Mouse (Mus musculus) frontal cortex, adult 2 months (tissue): ENCODE measurements around the gene Arid1b. TPM values are rescaled to one million over a fixed set of nuclear protein-coding genes. Genes with fewer than 3 reads are reported as not detected.
A peak's percentile ranks its signal among the peaks of the same experiment; 100 is the strongest.

Source experiments
- DNase-seq, 2 experiments: peaks; one replicate each; pipeline ENCODE4 v3.0.0; 2022; ENCODE audit warnings: low spot score in 1 of 2; ENCODE audit errors: extremely low spot score in 1 of 2
- polyA plus RNA-seq: library from polyadenylated mRNA; depleted of rRNA; stranded (reverse); fragments of >200 nt; gene quantifications from 2 replicates; pipeline ENCODE4 v1.2.3, GENCODE M21; 2012

The Arid1b gene
- polyA plus RNA-seq, 1 experiment: 27.9 TPM

GRCm38 (mm10) chr17:5222827-5223226 lies 228.7 kb downstream of the Arid1b start:
- DNase-seq: no peak

GRCm38 (mm10) chr17:5224932-5225331 lies 230.8 kb downstream of the Arid1b start:
- no peak for DNase-seq

- DNase-seq: no peak
Observed at GRCm38 (mm10) chr17:5227136-5227535, 233.0 kb downstream of the Arid1b start.

GRCm38 (mm10) chr17:5227950-5228615 lies 234.0 kb downstream of the Arid1b start:
- no peak for DNase-seq

- no peak for DNase-seq
Observed at GRCm38 (mm10) chr17:5228616-5229250, 234.6 kb downstream of the Arid1b start.

GRCm38 (mm10) chr17:5230063-5230462 lies 235.9 kb downstream of the Arid1b start:
- DNase-seq: no peak

- DNase-seq: no peak
Observed at GRCm38 (mm10) chr17:5232180-5232579, 238.0 kb downstream of the Arid1b start.

- no peak for DNase-seq
Observed at GRCm38 (mm10) chr17:5233991-5234390, 239.9 kb downstream of the Arid1b start.

- no peak for DNase-seq
Observed at GRCm38 (mm10) chr17:5235057-5235456, 240.9 kb downstream of the Arid1b start.

GRCm38 (mm10) chr17:5237765-5238164 lies 243.6 kb downstream of the Arid1b start:
- no peak for DNase-seq

- peak in 1 of 2 experiments; percentile 53 for DNase-seq
Observed at GRCm38 (mm10) chr17:5238387-5239245, 244.5 kb downstream of the Arid1b start.

- DNase-seq: no peak
Observed at GRCm38 (mm10) chr17:5244526-5244925, 250.4 kb downstream of the Arid1b start.

GRCm38 (mm10) chr17:5246688-5247087 lies 252.6 kb downstream of the Arid1b start:
- no peak for DNase-seq

GRCm38 (mm10) chr17:5247247-5247646 lies 253.1 kb downstream of the Arid1b start:
- no peak for DNase-seq

GRCm38 (mm10) chr17:5247737-5248136 lies 253.6 kb downstream of the Arid1b start:
- DNase-seq: no peak

GRCm38 (mm10) chr17:5248957-5249656 lies 255.0 kb downstream of the Arid1b start:
- DNase-seq: peak in 1 of 2 experiments; percentile 56

GRCm38 (mm10) chr17:5249681-5250180 lies 255.6 kb downstream of the Arid1b start:
- no peak for DNase-seq

- peak; percentile 66 to 90 for DNase-seq
Observed at GRCm38 (mm10) chr17:5252436-5252835, 258.3 kb downstream of the Arid1b start.

GRCm38 (mm10) chr17:5254717-5255617 lies 260.8 kb downstream of the Arid1b start:
- DNase-seq: no peak

GRCm38 (mm10) chr17:5255618-5255933 lies 261.4 kb downstream of the Arid1b start:
- no peak for DNase-seq
